Mouse (Mus musculus) cortical plate, adult 2 months (tissue): ENCODE results near the gene Rtn4r. TPM values are rescaled to one million over a fixed set of nuclear protein-coding genes. Genes with fewer than 3 reads are reported as not detected.

ENCODE experiments used
- H3K27ac ChIP-seq: fragments of 200-500 bp; 2 replicates; pipeline ENCODE4 v1.5.1; 2012; ENCODE audit warnings: low read length, control low read depth, inconsistent platforms; ENCODE audit not compliant: insufficient read depth
- H3K4me1 ChIP-seq: fragments of 200-500 bp; 2 replicates; pipeline ENCODE4 v1.6.1; 2011; ENCODE audit warnings: low read length; ENCODE audit not compliant: control insufficient read depth, insufficient read depth
- H3K4me3 ChIP-seq: fragments of 200-500 bp; 2 replicates; pipeline ENCODE4 v1.5.1; 2011; ENCODE audit warnings: mild to moderate bottlenecking, low read length, control low read depth; ENCODE audit not compliant: insufficient read depth
- CTCF ChIP-seq: fragments of 200-500 bp; IDR thresholded peaks from 2 replicates; pipeline ENCODE4 v1.5.1; 2011; ENCODE audit warnings: mild to moderate bottlenecking, control low read depth, low read length; ENCODE audit not compliant: insufficient read depth; ENCODE audit errors: extremely low read depth
- POLR2A ChIP-seq: fragments of 200-500 bp; IDR thresholded peaks from 2 replicates; pipeline ENCODE4 v1.6.1; 2011; ENCODE audit warnings: mild to moderate bottlenecking, low read length, control low read depth; ENCODE audit not compliant: insufficient read depth; ENCODE audit errors: extremely low read depth
- polyA plus RNA-seq: library from polyadenylated mRNA; depleted of rRNA; stranded (reverse); fragments of >200 nt; gene quantifications from 2 replicates; pipeline ENCODE4 v1.2.3, GENCODE M21; 2012

Rtn4r gene
- polyA plus RNA-seq, 1 experiment: 225 TPM

DNA sequence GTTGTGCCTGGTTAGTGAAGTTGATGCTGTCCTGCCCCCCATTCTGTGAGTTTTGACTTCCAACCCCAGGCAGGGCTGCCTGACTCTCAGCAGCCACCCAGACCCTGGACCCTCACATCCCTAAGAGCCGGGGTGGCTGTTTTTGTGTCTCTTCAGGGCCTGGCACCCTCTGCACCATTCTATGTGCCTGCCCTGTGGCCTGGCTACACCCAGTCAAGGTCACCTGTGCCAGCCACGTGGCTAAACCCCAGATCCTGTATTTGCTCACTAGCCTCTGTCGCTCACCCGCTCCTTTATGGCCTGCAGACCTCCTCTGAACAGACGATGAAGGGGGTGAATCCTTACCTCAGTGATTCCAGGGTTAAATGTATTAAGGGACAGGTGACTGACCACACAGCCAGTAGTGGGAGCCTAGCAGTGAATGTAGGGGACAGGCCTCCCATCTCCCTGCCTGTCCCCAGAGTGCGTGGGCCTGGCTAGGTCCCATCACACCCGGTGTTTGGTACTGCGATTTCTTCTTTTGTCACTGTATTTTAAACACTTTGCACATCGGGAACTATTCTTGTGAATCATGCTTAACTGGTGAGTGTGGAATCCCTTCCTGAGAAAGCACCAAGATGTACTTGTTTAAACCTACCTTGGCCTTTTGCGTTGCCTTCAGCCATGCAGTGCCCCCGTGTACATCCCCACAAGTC, 4.0 kb downstream of the Rtn4r start:
- Histone ChIP-seq H3K4me3 (peak overlapping the region; percentile 76; the same call in 1 of the 2 replicates), H3K4me1 (peaks cover 19% of the 10 kb centered on the region), H3K27ac (peak overlapping the region; percentile 49; the same call in 1 of the 2 replicates)
- no peak for TF ChIP-seq POLR2A

DNA sequence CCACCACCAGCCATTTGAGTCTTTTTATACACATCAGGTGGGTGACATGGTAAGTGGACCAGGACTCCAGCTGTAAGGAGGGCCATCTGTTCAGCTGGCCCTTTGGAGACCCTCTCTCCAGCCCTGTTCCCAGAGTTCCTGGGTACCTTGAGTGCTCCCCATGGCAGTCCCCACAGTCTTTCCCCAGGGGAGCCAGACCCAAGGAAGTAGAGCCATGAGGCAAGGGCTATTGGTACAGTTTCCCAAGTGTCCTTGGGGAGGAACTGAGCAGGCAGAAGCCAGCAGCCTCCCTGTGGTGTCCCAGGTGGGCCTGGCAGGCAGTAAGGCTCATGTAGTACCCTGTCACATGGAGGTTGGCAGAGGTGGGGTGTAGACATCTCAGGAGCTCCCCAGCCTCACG, 4.6 kb downstream of the Rtn4r start:
- Histone ChIP-seq H3K27ac (0 out of 2 replicates have a peak overlapping the region, but pooled peaks have one; percentile 58), H3K4me1 (peaks cover 19% of the 10 kb centered on the region), H3K4me3 (peak overlapping the region; percentile 76; the same call in 1 of the 2 replicates)
- TF ChIP-seq POLR2A (no peak), CTCF (no peak)

DNA sequence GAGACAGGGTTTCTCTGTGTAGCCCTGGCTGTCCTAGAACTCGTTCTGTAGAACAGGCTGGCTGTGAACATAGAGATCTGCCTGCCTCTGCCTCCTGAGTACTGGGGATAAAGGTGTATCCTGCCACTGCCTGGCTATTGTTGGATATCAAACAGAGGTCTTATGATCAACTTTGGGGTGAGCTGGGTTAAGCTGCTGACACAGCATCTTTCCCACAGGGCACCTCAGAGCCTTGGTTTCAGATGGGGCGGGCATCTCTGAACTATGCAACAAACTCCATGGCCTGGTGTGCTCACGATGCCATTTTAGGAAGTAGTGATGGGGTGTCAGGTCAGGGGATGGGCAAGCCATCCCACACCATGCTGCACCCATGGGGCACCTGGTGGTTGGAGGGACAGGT, 5.1 kb downstream of the Rtn4r start:
- Histone ChIP-seq H3K27ac (no peak overlapping the region), H3K4me3 (no peak overlapping the region), H3K4me1 (peaks cover 19% of the 10 kb centered on the region)
- TF ChIP-seq CTCF: no peak
- no peak for TF ChIP-seq POLR2A

GRCm38 (mm10) chr16:18133133-18133920, 5.9 kb downstream of the Rtn4r start:
- Histone ChIP-seq H3K4me1 (peaks cover 19% of the 10 kb centered on the region), H3K4me3 (no peak overlapping the region), H3K27ac (no peak overlapping the region)
- TF ChIP-seq CTCF: no peak
- no peak for TF ChIP-seq POLR2A

DNA sequence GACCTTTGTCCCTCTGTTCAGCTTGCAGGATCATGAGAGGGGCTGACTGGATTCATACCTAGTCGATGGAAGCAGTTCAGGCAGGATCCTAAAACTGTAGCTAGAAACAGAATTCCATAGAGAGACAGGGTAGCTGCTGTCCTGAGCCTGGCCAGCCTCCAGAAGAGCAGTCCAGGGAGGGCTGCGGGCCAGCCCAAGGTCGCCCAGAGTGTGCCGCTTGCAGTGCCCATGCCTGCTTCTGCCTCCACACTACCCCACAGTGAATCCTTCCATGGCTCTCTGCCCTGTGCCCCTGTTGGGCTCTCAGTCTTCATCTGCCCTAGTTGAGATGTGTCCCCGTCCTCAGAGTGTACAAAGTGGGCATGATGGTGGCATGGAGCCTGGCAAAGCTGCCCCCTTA, 7.8 kb downstream of the Rtn4r start:
- TF ChIP-seq POLR2A (no peak), CTCF (no peak)
- Histone ChIP-seq H3K4me3 (no peak overlapping the region), H3K27ac (peak overlapping the region; percentile 71)

GRCm38 (mm10) chr16:18136015-18136414, 8.6 kb downstream of the Rtn4r start:
- H3K27ac ChIP-seq: peak overlapping the region; percentile 51; the same call in 1 of the 2 replicates
- peaks cover 24% of the 10 kb centered on the region for H3K4me1 ChIP-seq
- TF ChIP-seq CTCF: no peak
- no peak for TF ChIP-seq POLR2A
- H3K4me3 ChIP-seq: no peak overlapping the region

More for the DNA sequence above, 7.8 kb downstream of the Rtn4r start:
- peaks cover 21% of the 10 kb centered on the region for H3K4me1 ChIP-seq

GRCm38 (mm10) chr16:18144201-18144600, 16.8 kb downstream of the Rtn4r start:
- Histone ChIP-seq H3K4me3 (no peak overlapping the region), H3K4me1 (peaks cover 24% of the 10 kb centered on the region), H3K27ac (peak overlapping the region; percentile 35)
- TF ChIP-seq POLR2A: no peak
- no peak for TF ChIP-seq CTCF

DNA sequence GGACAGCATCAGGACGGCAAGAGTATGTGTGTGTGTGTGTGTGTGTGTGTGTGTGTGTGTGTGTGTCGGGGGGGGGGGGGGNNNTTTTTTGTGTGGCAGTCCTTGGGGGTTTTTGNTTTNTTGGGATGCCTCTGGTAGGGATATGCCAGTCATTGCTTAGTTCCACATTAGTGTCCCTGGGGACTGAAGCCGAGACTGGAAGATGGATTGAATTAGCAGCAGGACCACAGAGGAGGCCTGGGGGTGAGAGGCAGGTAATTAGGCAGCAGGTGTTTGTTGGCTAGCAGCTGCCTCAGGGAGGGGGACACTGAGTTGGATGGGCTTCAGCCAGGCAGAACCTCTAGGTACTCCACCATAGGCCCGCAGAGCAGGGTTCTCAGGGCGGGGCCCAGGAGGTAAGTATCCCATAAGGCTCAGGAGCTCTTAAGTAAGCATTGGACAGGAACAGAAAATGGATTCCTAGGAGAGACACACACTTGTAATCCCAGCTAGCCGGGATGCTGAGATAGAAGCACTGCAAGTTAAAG, 18.0 kb downstream of the Rtn4r start:
- H3K27ac ChIP-seq: no peak overlapping the region
- H3K4me1 ChIP-seq: peaks cover 23% of the 10 kb centered on the region
- H3K4me3 ChIP-seq: no peak overlapping the region
- TF ChIP-seq CTCF: no peak
- TF ChIP-seq POLR2A: no peak

DNA sequence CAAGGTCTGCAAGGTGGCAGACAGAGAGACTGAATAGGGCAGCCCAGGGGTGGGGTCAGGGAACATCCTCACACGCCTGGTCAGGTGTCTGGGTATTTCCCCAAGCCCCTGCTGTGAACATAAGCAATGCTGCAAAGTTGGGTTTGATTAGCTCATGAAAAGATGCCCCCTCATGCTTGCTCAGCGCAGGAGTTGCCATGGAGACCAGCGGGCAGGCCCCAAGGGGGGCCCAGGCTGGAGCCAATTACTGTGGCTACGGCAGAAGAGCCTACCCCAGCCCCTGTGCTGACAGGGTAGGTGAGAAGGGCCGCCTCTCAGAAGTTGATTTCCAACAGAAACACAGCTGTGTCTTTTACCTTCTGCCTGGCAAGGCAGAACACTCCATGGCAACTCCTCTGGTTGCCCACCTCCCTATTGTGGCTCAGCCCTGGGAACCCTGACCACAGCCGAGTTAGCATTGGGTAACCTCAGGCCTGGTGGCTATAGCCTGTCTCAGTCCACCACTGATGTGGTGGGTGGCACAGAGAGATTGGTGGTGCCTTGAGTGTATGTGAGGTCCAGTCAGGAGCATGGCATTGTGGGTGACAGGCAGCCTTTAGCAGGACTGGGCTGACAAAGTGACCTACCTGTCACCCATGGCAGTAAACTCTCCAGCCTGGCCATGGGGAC, 20.9 kb downstream of the Rtn4r start:
- Histone ChIP-seq H3K4me3 (no peak overlapping the region), H3K27ac (peak overlapping the region; percentile 89), H3K4me1 (peaks cover 24% of the 10 kb centered on the region)
- TF ChIP-seq POLR2A (0 out of 2 replicates have a peak, but pooled peaks have one; percentile 3), CTCF (no peak)

DNA sequence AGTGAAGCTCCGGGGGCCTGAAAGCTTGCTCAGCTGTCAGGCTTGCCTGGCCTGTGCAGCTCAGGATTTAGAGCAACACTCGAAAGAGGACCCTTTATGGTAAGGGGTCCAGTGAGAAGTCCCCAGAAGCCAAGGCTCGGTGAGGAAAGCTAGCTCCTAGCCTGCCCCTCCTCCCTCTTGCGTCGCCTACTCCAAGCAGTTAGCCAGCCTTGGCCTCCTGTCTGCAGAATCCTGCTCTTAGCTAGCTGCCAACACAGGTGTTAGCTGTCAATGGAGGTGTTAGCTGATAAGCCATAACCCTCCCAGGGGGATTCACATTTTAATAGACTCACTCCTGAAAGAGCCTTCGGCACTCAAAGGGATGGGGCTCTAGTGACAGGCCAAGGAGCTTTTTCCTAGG, 21.8 kb downstream of the Rtn4r start:
- no peak overlapping the region for H3K4me3 ChIP-seq
- no peak for TF ChIP-seq CTCF
- TF ChIP-seq POLR2A: no peak
- H3K27ac ChIP-seq: peak overlapping the region; percentile 89
- H3K4me1 ChIP-seq: peaks cover 25% of the 10 kb centered on the region
